Mouse (Mus musculus) cerebellum, adult 2 months (tissue): ENCODE data around the gene Coq10a.

Experiments
- CTCF ChIP-seq: fragments of 200-500 bp; IDR thresholded peaks from 2 replicates; pipeline ENCODE4 v1.5.1; 2011; ENCODE audit warnings: low read depth, mild to moderate bottlenecking, control low read depth, low read length, moderate library complexity, borderline replicate concordance; ENCODE audit not compliant: insufficient read depth
- POLR2A ChIP-seq: fragments of 200-500 bp; IDR thresholded peaks from 2 replicates; pipeline ENCODE4 v1.6.1; 2011; ENCODE audit warnings: low read length, control low read depth, borderline replicate concordance; ENCODE audit not compliant: insufficient read depth

DNA sequence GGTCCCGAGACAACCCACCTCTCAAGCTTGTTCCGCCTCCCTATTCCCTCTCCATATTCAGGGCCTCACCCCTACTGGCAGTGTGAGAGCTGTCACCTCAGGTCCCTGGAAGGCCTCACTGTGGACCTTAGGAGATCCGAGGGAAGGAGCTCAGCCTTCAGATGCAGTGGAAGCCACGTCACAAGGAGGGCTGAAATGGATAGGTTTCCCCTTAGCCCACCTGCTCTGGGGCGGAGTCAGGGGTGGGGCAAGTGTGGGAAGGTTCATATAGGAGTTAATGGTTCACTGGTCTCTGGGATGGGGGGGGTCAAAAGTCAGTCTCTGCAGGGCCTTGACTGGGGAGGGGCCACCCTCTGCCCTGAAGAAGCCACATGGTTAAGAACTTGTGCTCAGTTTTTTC lies 31.5 kb upstream of the Coq10a start:
- TF ChIP-seq CTCF (no peak), POLR2A (no peak)
